Mouse (Mus musculus): ENCODE results near the gene Armc10.
"Not testable (repeated sequence)": the region's sequence is repeated elsewhere in the genome, so short reads cannot be mapped to it uniquely, and the experiment has no call there.

Armc10 gene

DNA sequence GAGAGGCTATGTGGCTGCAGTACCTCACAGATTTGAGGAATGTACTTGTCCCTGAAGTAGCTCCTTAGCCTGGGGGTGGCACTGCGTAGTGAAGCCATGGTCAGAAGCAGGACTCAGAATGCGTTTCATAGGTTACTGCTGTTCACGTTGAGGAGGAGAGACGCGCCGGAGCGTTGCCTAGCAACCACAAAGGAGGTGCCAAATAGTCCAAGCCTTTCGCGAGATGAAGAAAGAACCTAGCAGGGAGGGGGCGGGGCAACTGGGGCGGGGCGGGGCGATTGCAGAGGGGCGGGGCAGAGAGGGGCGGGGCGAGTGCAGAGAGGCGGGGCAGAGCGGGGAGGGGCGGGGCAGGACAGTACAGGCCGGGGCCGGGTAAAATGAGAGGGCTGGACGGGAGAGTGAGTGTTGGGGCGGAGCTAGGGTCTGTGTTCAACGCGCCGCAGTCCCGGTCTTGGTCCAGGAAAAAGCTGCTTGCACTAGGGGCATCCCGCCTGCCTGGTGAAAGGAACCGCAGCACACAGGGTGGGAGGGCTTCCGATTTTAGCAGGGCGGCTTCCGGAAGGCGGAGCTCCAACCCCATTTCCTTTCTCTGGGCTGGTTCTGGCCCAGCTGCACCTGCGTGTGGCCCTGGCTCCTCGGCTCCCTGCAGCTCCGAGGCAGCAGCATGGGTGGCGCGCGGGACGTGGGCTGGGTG lies at the start of gene Armc10, which contains the start of gene Fbxl13:
Gene Armc10, plus strand, starts transcription at position 375 of the 694 bp plus-strand sequence.
Gene Fbxl13, minus strand, starts transcription at position 196 of the 694 bp plus-strand sequence.
- peak; percentile 80 for DNase-seq (ENCODE audit: low spot score)

DNA sequence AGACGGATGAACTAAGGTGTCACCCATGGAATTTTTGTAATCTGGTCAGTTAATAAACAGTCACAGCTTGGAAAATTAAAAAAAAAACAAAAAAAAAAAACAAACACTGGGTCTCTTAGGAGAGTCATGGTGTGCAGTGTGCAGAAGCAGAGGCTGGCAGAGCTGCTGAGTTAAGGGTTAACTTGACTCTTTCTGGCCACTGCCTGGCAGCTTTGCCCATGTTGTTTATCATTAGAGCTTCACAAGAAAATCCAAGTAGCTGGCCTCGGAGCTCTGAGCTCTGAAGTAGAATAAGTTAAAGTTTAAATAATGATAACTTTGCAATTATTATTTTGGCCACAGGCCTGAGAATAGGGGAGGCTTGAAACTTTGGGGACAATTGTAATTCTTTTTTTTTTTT lies 46.1 kb upstream of the Armc10 start:
- DNase-seq (ENCODE audit: low spot score), result not testable (repeated sequence)

DNA sequence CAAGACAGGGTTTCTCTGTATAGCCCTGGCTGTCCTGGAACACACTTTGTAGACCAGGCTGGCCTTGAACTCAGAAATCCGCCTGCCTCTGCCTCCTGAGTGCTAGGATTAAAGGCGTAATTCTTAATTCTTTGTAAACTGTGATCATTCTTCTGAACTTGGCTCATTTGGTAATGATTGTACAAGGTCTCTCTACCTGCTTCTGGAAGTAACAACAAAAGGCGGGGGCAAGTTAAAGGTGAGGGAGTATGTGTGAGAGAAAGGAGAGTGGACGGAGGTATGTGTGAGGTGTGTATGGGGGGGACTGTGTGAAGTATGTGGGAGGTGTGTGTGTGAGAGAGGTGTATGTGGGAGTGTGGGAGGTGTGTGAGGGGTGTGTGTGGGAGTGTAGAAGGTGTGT lies 45.7 kb upstream of the Armc10 start:
- no peak for DNase-seq (ENCODE audit: low spot score)

DNA sequence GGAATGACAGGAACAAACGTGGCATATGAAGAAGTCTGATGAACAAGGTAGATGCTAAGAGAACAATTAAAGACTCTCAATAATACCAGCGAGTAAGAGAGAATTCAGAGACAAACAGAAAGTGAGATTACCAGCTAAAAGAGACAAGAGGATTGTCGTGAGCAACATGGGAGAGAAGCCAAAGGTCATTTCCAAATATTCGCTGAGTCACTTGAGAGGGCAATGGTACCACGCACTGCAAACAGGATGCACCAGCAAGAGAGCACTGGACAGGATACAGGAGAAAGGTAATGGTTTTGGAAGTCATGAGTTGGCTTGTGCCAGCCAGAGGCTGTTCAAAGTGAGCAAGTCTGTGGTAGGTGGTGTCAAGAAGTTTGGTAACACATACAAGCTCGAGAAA lies 39.7 kb upstream of the Armc10 start:
- DNase-seq (ENCODE audit: low spot score), result no peak

DNA sequence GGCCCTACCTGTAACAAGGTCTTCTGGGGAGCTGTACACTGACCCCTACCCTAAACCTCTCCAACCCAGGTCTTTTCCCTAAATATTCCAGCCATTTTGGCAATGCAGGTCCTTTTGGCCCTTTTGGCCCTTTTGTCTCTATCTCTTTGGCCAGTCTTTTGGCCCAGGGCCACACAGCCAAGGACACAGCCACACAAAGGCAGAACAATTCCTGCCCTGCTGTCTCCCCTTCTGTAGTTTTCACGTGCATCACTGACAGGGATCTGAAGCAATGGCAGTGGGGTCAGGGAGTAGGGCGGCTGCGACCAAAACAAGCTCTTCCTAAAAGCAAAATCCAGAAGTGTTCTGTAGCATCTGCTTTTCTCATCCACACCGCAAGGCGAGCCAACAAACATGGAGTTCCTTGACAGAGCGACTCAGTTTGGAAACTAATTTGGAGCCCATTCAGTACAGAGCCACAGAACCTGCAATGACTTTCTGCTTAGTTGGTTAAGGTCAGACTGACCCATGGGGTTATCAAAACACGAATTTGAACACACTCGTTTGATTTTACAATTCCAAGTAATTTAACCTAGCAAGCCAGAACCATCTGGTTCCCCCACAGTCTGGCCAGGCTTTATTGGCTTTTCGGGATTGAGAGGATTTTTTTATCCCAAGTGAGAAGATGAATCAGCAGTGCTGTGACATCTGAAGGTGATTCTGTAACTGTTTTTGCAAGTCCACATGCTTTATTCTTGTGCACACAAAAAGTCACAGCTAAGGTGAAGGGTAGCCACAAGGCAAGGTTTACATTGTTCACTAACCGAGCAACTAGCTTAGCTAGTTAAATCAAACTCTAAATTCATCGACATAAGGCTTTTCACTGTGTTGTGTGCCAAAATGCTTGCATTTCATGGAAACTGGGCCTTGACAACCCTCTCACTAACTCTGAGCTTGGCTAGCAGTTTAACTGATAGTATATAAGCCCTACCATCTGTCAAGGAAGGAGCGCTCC lies 37.0 kb upstream of the Armc10 start:
- DNase-seq (ENCODE audit: low spot score), result no peak

DNA sequence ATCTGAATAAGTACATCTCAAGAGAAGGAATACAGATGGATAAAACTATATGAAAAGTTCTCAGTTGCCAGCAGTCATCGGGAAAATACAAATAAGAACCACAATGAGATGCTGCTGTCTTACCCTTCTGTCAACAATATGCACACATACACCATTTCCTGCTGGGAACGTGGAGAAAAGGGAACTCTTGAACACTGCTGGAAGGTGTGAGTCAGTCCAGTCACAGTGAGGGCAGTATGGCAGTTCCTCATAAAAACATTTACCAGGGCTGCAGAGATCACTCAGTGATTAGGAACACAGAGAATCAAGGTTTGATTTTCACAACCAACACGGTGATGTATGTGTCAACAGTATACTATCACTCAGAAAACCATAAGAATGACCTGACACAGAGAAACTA lies 34.6 kb upstream of the Armc10 start:
- DNase-seq (ENCODE audit: low spot score), result no peak

DNA sequence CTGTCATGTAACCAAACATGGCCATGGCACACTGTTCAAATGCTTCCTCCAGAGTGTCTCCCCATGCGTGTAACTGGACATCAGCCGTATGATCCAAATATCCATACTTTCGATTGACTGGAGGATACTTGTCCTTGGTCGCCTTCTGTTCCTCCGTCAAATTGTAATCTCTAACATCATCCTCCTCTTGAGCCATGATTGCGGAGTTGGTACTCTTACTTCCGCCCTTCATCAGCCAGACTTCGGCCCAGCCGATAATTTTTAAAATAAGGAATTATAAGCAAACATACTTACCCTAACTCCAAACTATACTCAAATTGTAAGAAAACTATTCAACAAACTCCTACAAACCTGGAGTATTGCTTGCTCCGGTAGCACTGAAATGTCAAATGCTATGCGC lies 31.3 kb upstream of the Armc10 start:
- not testable (repeated sequence) for DNase-seq (ENCODE audit: low spot score)

DNA sequence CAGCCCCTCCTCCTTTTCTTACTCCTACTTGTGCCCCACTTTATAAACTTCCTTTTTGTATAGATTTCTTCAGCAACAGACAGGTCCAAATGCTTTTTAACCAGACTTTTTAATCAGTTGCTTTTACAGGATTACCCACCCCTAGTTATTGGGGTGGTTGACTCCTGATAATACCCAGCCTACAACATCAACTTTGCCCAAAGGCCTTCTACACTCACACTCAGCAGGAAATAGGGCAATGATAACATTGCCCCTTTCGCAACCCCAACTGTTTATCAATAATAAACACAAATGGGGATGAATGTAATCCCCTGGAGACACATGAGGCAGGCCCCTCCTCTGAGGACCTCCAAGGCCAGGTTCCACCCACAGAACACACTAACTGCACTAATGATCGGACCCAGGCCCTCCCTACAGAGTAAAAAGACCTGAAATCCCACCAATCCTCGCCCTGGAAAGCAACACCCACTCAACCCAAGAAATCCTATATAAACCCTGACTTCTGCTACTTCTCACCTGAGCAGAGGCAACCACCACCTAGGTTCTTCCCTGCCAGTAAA lies 29.1 kb upstream of the Armc10 start:
- DNase-seq (ENCODE audit: low spot score), result no peak

DNA sequence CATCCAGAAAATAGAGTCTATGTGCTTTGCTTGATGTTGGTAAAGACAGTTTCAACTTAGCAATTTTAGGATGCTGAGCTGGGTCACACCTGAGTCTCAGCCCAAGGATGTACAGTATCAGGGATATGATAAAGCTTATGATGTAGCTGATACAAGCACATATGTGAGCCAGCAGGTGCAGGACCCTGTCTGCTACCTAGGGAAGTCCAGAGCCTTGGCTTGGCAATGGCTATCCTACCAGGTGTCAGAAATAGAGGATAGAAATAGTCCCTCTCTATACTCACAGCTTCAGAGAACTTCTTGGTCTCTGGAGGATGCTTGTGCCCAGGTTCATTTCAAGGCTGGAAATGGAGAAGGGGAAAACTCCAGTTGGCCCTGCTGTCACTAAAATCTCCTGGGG lies 19.7 kb upstream of the Armc10 start:
- no peak for DNase-seq (ENCODE audit: low spot score)

DNA sequence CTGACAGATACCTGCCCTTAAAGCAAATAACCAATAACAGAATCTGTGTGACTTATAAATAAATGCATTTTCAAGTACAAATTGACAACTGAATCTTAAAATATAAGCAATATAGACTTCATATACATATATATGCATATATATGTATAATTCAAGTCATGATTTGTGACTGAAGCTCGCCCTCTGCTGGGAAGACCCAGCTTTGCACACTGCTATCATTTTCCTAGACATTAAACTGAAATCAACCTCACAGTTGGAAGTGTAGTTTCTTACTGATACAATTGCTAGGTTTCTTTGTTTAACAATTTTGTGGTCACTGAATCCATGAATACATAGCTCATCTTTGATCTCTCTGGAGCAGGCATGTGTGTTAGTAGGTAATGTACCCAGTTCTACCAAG lies 4.7 kb upstream of the Armc10 start:
- peak; percentile 17 for DNase-seq (ENCODE audit: low spot score)

DNA sequence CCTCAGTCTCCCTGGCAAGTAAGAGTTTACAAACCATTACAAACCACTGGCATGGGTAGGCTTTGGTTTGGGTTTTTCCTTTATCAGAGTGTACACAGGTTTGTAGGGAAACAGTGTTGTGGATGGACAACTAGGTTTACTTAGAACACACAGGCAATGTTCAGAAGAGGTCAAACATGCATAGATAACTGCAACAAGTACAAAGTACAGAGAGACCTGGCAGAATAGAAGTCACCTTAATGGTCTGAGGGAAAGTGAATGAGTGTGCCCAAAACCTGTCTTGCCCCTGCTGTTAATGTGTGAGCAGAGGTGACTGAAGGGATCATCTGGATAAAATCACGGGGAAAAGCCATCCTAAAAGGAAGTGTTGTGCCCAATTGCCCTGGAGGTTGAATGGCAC lies 2.0 kb upstream of the Armc10 start:
- no peak for DNase-seq (ENCODE audit: low spot score)

DNA sequence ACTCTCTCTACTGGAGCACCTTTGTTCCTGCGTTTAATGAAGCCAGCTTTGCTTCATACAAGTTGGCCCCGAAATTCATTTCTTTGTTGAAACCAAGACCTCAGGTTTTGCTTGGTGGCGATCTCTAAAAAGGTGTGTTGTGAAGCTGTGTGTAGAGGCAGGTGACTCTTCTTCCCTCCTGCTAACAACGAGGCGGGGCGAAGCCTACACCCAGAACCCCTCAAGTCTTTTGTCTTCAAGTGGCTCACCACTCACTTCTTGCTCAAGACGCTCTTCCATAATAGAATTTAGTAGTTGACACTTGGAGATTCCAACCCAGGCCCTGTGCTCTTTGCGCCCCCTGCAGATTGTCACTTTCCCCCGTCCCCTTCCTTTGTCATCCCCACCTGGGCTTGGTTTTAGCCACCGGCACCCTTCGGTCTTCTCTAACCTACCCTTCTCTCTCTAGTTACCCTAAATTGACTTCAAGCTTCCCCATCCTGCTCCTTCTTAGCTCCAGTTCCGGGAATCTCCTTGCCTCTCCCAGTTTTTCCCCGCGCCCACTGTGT lies 648 bp upstream of the Armc10 start:
- peak; percentile 6 for DNase-seq (ENCODE audit: low spot score)

DNA sequence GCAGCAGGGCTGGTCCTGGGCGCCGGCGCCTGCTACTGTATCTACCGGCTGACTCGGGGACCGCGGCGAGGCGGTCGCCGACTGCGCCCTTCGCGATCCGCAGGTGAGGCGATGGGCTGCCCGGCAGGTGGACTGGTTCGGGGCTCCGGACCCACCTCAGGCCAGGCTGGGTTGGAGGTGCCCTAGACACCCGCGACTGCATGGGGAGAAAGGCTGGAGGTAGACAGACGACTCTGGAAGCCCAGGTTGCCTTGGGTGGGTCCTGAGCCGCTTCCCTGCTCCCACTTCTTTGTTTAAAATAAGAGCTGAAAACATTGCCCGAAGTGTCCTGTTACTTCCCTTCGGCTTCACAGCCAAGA lies 499 bp downstream of the Armc10 start:
- peak; percentile 10 for DNase-seq (ENCODE audit: low spot score)

DNA sequence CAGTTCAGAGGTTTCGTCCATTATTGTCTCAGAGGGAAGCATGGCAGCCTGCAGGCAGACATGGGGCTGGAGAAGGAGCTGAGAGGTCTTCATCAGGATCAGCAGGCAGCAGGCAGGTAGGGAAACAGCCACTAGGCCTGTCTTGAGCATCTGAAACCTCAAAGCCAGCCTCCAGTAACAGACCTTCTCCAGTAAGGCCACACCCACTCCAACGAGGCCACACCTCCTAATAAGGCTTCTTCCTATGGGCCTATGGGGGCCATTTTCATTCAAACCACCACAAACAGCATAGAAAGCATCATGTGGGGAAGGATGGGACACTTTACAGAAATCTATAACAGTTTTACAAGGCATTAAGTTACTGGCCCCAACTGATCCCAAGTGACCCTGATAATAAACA lies 5.1 kb downstream of the Armc10 start:
- no peak for DNase-seq (ENCODE audit: low spot score)

DNA sequence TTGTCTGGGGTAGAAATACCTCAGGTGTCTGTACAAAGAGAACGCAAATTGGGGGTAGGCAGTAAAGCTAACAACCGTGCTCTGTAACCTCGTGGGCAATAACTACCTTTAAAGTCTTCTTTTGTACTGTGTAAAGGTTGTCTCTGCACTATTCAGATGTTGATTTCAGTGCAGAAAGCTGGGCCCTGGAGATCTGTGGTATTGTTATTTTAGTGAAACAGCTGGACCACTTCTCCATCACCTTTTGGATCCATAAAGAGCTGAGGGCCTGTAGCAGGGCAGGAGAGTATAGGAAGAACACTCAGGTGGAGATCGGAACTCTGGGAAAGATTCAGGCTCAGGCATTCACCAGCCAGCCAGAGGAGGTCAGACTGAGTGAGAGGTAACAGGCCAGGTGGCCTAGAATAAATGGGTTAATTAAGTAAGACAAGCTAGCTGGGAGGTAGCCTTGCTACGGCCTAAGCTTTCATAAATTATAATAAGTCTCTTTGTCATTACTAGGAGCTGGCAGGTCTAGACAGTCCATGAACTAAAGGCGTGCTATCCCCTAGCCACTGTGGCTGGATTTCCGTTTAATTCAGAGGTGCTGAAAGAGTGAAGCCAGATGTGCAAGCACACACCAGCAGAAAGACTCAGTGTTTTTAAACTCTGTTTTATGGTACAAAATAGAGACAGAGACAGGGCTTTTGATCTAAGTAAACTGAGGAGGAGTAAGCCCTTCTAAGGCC lies 6.4 kb downstream of the Armc10 start:
- DNase-seq (ENCODE audit: low spot score), result no peak

DNA sequence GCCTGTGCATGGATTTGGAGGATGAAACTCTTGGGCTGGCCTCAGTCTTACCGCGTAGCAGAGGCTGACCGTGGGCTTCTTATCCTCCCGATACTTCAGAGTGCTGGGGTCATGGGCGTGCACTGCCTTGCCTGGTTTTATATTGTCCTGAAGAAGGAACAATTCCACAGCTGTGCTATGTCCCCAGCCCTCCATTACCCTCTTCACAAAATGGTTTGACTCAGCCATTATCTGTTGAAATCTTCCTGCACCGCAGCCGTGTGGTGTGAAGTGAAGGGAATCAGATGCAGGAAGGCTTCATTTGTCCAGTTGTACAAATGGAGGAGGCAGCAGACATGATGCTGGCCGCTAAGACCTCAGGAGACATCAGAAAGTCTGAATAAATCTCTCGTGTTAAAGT lies 11.3 kb downstream of the Armc10 start:
- no peak for DNase-seq (ENCODE audit: low spot score)

DNA sequence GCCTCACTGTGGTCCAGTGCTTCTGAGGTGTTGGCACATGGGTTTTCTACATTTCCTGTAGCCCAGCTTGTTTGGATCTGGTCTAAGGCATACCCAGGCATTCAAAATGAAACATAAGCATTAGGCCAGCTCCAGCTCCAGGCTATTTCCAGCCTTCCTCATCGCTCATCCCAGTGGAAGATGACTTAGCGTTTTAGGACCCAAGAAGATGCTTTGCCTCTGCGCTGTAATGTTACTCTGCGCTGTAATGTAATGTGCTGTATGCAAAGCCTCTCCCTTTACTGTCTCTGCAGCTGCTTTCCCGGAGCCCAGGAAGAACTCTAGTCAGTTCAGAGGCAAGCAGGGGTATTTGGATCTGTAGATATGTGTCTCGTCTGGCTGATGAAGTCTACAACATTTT lies 12.4 kb downstream of the Armc10 start:
- DNase-seq (ENCODE audit: low spot score), result no peak

DNA sequence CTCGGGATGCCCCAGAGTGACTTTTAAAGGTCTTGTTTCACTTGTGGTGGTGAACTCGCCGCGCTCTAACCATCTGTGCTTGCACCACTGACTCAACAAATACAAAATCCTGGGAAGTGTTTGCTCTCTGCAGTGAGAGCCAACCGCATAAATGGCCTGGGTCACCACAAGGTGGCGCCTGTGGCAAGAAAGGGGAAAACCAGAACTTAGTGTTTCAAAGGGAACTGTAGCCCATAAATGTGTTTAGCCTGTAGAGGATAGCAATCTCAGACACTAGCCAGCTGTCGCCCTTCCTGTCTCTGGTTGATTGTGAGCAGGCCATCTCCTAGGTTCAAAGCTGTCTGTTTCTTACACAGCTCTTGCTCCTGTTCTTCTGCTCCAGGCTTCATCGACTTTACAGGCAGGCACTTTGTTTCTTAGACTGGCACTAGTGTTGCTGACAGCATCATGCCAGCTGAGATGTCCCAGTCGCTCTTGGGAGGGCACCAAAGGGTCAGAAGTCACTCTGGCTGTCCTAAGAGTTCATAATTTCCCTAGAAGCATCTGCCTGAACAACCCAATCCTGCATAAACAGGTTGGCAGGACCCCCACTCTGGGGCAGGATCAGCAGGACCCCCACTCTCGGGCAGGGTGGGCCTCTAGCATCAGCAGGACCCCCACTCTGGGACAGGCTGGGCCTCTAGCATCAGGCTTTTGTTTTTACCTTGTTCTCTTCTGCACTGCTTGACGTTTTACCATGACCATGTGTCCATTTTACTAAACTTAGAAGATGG lies 13.2 kb downstream of the Armc10 start:
- peak; percentile 73 for DNase-seq (ENCODE audit: low spot score)

DNA sequence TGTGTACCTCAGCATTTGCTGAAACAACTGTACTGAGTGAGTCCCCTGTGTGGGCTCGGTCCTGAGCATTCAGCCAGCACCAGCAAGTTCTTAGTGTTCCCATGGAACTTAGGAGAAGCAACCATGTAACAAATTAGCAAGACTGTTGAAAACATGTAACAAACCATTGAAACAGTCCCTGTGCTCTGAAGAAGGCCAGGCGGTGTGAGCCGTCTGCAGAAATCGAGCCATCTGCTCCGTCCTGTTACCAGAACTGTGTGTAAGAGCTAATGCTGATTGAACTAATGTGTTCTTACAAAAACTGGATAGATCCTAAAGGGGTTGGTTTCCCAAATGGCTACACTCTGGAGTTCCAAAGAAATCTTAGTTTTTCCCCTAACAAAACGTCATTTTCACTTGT lies 15.2 kb downstream of the Armc10 start:
- no peak for DNase-seq (ENCODE audit: low spot score)

DNA sequence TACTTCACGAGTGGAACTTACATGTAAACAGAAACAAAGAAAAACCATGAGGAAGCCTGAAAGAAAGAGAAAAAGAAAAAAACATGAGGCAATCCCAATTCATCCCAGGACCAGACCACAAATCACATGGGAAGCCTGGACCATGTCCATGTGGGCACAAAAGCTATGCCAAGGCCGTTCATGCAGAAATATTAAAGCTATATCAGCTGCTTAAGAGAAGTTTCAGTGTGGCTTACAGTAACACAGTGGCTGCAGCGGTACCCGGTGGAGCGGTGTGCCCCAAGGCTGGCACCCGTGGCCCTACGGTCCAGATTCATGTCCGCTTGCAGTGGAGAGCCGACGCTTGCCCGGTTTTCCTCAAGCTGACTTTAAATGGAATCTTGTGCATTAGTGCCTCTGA lies 17.5 kb downstream of the Armc10 start:
- no peak for DNase-seq (ENCODE audit: low spot score)
